Mouse (Mus musculus): Measurements from ENCODE around the gene Rae1.

Rae1 gene

GRCm38 (mm10) chr2:172997748-172998147, 2.2 kb upstream of the Rae1 start:
- DNase-seq = no peak

DNA sequence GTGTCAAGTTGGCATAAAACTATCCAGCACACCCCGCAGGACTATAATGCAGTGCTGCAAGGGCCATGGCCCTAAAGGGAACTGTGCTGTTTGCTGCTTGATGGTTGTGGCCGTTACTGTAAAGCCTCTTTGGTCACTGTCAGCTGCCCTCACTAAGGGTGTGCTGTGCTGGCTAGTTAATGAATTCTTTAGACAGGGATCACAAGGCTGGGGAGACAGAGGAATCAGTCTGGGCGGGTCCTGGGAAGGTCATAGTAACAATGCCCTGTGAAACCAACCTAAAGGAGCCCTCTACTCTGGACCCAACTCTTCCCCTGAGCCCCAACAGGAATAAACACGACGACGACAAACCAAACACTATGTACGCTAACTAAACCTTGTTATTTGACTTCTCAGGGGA, 1.4 kb upstream of the Rae1 start:
- DNase-seq = no peak

DNA sequence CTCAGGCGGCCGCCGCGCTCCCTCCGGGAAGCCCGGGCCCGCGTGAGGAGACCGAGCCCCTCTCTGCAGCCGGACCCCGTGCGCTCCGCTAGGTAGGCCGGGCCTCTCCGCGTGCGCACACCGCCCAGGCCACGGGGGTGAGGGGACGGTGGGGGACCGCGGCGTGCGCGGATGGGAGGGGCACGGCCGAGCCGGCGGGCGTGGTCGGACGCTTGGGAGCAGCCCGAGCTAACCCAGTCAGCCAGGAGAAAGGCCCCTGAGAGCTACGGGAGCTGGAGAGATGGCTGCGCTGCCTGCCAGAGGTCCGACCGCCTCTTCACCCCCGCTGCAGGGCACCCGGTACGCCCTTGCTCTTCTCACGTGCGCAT, 352 bp downstream of the Rae1 start:
- no peak for DNase-seq

GRCm38 (mm10) chr2:173000921-173001320, 1.0 kb downstream of the Rae1 start:
- DNase-seq = no peak

GRCm38 (mm10) chr2:173003737-173004136, 3.8 kb downstream of the Rae1 start:
- DNase-seq = peak; percentile 75

GRCm38 (mm10) chr2:173010220-173010717, 10.4 kb downstream of the Rae1 start:
- DNase-seq = no peak

- no peak for DNase-seq
Measured at GRCm38 (mm10) chr2:173011440-173011839, 11.5 kb downstream of the Rae1 start.

DNA sequence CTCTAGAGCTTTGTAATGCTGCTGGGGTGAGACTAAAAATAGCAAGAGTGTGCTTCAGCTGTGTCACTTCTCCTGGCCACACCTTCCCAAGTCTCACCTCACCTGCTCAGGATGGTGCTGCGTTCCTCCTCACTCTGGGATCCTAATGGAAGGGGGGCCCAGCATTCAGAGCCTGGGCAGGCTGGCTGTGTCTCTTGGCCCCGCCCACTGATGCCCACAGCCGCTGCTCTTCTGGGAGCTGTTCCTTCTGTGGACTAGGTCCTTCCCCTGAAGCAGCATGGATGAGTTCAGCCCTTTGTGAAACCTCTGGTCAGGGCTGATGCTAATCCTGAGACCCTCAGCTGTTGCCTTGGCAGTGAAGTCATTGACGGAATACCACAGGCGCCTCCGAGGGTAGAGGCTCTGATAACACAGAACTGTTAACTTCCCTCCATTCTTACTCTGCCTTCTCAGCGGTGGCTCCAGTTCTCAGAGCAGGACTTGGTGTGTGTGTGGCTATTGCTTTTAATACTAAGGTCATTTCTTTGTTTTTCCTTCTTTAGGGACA, 14.9 kb downstream of the Rae1 start:
- peak; percentile 92 for DNase-seq

DNA sequence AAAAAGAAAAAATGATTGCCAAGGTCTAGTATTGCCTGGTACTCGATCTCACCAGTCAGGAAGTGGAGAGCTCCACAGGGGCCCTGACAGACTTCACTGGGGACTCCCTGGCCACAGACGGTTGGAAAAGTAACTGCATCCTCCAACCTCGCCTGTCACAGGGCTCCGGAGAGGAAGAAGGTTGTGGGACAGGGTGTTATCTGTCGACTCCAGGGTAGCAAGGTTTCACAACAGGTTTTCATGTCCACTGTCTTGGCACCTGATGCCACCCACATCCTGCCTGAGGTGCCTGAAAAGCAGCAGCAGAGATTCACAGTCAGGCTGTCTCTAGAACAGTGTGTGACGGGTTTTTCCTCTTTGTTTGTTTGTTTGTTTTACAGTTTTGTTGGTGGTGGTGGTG, 18.0 kb downstream of the Rae1 start:
- no peak for DNase-seq

- peak; percentile 98 for DNase-seq
Measured at GRCm38 (mm10) chr2:173018618-173019017, 18.7 kb downstream of the Rae1 start.

GRCm38 (mm10) chr2:173019322-173019721, 19.4 kb downstream of the Rae1 start:
- no peak for DNase-seq

DNA sequence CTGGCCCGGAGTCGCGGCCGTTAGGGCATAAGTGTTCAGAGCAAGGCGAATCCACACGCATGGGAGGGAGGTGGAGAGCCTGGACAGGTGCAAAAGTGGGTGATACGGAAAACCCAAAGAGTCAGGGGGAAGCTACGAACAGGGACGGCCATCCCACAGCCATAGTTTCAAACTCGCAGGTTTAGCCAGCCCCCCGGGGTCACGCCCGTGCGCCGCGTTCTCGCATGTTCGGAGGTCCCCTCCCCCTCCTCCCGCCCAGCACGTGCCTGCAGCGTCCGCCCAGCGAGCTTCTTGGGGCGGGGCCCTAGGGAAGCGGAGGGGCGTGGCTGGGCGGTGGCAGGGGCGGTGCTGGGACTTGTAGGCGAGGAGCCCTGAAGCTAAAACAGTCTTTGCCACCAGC, 19.9 kb downstream of the Rae1 start:
- peak; percentile 99 for DNase-seq

DNA sequence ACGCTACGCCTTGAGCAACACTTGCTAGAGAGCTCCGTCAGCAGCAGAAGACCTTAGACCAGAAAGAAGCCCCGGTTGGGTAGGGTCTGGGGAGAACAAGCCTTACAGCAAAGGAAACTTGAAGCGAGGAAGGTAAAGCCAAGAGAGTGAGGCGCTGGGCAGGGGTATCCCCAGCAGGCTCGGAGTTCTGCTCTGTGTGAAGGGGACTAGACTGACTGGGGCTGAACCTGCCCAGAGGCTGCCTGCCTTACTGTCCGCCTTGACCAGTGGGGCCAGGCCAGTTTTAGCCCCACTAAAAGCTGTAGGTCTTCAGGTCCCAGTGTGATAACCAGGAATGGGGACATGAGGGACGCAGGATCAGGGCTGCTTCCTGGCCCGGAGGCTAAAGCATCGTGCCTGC, 20.5 kb downstream of the Rae1 start, which contains the start of gene Rbm38:
Rbm38 (plus strand) TSS at position 69 of the 400 bp plus-strand sequence.
- DNase-seq = no peak

DNA sequence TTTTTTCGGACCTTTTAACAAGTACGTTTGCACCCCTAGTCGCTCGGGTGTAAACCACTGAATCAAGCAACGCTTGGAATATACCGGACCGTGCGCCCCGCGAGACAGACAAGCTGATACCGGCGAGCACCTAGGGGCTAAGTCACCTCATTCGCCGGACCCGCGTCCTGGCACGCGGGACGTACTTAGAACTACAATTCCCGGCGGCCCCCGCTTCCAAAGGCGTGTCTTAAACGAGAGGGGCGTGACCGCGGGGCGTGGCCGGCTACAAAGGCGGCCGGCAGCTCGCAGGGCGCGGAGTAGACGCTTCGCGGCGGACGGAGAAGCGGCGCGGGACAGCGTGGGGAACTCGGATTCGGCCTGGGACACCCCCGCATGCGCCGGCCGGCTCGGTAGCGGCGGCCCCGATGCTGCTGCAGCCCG, 21.7 kb downstream of the Rae1 start:
- DNase-seq = peak; percentile 99

GRCm38 (mm10) chr2:173022056-173022681, 22.3 kb downstream of the Rae1 start:
- DNase-seq = peak; percentile 96

DNA sequence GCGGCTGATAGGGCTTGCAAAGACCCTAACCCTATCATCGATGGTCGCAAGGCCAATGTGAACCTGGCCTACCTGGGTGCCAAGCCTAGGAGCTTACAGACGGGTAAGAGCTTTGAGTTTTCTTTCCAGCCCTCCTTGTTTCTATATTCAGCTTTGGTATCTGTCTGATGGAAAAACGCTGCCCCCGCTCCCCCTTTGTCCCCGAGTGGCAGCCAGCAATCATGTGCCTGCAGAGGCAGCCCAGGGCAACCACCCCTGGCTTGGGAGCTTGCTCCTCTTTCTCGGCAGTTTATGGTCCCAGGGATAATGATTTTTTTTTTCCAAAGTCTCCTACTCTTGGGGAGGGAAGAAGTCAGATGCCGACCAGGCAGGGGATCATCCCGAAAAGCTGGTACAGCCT, 22.9 kb downstream of the Rae1 start:
- peak; percentile 97 for DNase-seq

GRCm38 (mm10) chr2:173023371-173023851, 23.5 kb downstream of the Rae1 start:
- peak; percentile 90 for DNase-seq

- DNase-seq = peak; percentile 95
Measured at GRCm38 (mm10) chr2:173023966-173024365, 24.0 kb downstream of the Rae1 start.

DNA sequence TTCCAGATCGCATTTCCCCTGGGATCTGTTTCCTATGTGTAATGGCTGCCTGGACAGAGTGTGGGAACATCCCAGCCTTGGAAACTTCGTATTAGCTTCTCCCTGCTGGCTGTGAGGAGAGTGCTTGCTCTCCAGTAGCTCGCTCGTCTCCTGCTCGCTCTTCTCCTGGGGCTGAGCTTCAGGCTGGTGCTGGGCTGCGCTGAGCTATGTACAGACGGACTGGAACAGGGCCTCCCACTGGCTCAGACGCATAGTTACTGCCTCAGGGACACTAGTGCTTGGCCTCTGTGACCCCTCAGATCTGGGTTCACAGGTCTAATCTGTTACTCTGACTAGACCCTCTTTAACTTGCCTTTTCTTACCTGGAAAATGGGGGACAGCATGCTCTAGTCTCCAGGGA, 24.5 kb downstream of the Rae1 start:
- DNase-seq = no peak

- peak; percentile 98 for DNase-seq
Measured at GRCm38 (mm10) chr2:173024938-173025337, 25.0 kb downstream of the Rae1 start.

DNA sequence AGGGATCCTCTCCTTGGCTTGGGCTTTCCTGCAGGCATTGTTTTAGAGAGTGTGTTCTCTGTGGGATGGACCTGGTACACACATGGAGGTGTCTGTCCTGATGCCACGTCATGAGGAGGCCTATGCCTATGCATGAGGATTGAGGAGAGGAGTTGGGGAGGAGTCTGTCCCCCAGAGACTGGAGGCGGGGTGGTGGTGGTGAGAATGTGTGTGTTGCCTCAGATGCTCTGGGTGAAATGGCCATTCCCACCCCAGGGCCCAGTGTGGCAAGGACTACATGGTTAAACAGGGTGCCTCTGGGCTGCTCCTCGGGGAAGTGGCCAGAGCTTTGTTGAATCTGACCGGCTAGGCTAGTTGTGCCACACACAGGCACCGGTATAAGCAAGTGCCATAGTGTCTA, 26.4 kb downstream of the Rae1 start:
- DNase-seq = no peak

DNA sequence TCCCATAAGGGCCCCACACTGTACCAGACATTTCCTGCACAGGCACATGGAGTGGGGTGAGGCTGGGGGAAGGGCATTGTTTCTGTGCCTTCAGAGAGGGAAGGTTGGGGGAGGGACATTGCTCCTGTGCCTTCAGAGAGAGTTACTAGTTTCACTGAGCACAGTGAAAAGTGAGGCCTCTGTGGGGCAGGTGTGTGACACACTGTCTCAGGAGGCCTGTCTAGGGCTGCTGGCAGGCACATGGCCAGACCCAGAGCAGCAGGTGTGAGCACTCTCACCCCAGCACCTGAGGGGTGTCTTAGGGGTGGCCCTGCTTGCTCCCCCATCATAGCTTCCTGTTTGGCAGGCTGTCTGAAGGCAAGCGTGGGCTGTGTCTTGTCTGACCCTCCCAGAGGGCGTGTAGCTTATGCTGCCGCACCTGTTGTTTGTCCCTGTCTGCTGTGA, 26.8 kb downstream of the Rae1 start:
- DNase-seq = peak; percentile 92

DNA sequence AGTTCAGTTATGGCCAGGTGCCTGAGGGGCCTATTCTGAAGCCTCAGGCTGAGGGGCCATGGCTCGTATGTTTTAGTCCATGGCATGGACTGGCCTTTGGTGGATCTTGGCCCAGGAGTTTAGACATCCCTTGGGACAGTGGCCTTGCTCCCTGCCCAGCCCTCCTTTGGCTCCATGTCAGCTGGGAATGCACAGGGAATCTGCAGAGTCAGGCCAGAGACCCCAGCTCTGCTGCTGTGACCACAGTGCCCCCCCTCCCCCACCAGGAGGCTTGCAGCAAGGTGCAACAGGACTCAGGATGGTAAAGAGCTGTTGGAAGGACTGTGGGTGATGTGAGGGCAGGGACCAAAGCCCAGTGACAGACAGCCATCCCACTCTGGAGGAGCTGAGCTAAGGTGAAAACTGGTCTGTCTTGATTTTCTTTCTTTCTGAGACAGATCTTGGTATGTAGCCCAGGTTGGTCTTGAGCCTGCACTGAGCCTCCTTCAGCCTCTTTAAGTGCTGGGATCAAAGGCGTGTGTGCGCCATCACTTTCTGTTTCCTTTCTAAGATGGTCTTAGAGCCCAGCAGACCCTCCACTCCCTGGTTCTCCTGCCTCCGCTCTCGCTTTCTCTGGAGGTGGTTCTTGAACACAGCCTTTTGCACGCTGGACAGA, 27.4 kb downstream of the Rae1 start:
- DNase-seq = no peak

Data from heart, adult 11 months (tissue).